Comparison of ENCODE assay signal across 10 mouse cellular contexts in the genomic region with DNA sequence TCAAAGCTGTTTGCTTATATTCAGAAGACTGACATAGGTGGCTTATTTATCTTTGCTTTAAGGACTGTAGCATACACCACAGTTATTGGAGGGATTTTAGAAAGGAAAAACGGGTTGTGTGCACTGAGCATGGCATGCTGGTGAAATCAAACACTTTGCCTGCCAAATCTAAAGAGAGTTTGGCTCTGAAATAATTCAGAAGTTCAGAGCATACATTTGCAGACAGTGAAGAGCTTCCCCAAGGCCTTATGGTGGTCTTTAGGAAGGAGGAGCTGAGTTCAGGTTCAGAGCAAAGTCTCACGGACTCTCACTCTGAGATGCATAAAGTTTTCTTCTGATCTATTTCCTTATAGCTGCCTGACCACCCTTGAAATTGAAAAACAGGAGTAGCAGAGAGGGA. TPM values are rescaled to one million over a fixed set of nuclear protein-coding genes. Genes with fewer than 3 reads are reported as not detected.
DNase-seq lines count a peak whose midpoint lies in the region; ATAC-seq and TF ChIP-seq lines count a peak whose summit lies in the region.
"Had no signal": no experiment of that assay in that cellular context is flagged by ENCODE, and none has a peak within 500 bp of the region (broad histone marks: within the 10 kb centered on the region; RNA-seq: fewer than 3 reads in every experiment).

A gene (plus strand): TSS at position 301 of the 400 bp plus-strand sequence.

- no peaks in the 10 kb centered on the region for H3K36me3 ChIP-seq in heart, embryonic 16.5 days (ENCODE audit: control insufficient read depth, insufficient read depth)
- no peaks in the 10 kb centered on the region for H3K36me3 ChIP-seq in embryonic facial prominence, embryonic 11.5 days (replicated peaks; ENCODE audit: control insufficient read depth, insufficient read depth, low read depth, low read length)
- no peaks in the 10 kb centered on the region for H3K36me3 ChIP-seq in hindbrain, postnatal 0 days (ENCODE audit: insufficient read depth, low read length)
- no peaks in the 10 kb centered on the region for H3K36me3 ChIP-seq in liver, postnatal 0 days (replicated peaks; ENCODE audit: insufficient read depth, low read length)

- peaks cover 8% of the 10 kb centered on the region for H3K27me3 ChIP-seq in heart, embryonic 16.5 days (ENCODE audit: control insufficient read depth, insufficient read depth, low read length)
- H3K27me3 ChIP-seq in embryonic facial prominence, embryonic 11.5 days (ENCODE audit: control insufficient read depth, insufficient read depth, low read length): no peaks in the 10 kb centered on the region
- H3K27me3 ChIP-seq in hindbrain, postnatal 0 days (ENCODE audit: insufficient read depth, low read length): no peaks in the 10 kb centered on the region
- H3K27me3 ChIP-seq in liver, postnatal 0 days (ENCODE audit: insufficient read depth, low read length): 0 out of 2 replicates have a peak, but pooled peaks cover 3% of the 10 kb centered on the region

- TF ChIP-seq EP300 in liver, postnatal 0 days (IDR thresholded peaks at IDR 0.05; ENCODE audit: low read depth): no peak

- H3K9me3 ChIP-seq in heart, embryonic 16.5 days (replicated peaks; ENCODE audit: control insufficient read depth, low read length): no peaks in the 10 kb centered on the region
- H3K9me3 ChIP-seq in embryonic facial prominence, embryonic 11.5 days (replicated peaks; ENCODE audit: control insufficient read depth, low read length): no peaks in the 10 kb centered on the region
- no peaks in the 10 kb centered on the region for H3K9me3 ChIP-seq in hindbrain, postnatal 0 days (ENCODE audit: low read length)
- H3K9me3 ChIP-seq in liver, postnatal 0 days (ENCODE audit: low read length): no peaks in the 10 kb centered on the region

- no peak for ATAC-seq in heart, embryonic 16.5 days (replicated peaks; ENCODE audit: extremely low read depth, insufficient read depth, low FRiP score)
- no peak for ATAC-seq in embryonic facial prominence, embryonic 11.5 days (replicated peaks; ENCODE audit: insufficient number of reproducible peaks, low FRiP score, low TSS enrichment, low read depth)
- no peak for ATAC-seq in hindbrain, postnatal 0 days
- ATAC-seq in liver, postnatal 0 days: no peak

- TF ChIP-seq CTCF in hindbrain, postnatal 0 days (IDR thresholded peaks at IDR 0.05; ENCODE audit: low read depth): no peak
- no peak for TF ChIP-seq CTCF in liver, postnatal 0 days (IDR thresholded peaks at IDR 0.05; ENCODE audit: low read depth)

- intact Hi-C loops in heart, postnatal 36 days (cut with DNase I): no loop called here

- H3K27ac ChIP-seq in heart, embryonic 16.5 days (ENCODE audit: low read length): no peak within 1 kb of the TSS
- no peak within 1 kb of the TSS for H3K27ac ChIP-seq in embryonic facial prominence, embryonic 11.5 days (replicated peaks; ENCODE audit: low read depth, low read length)
- H3K27ac ChIP-seq in hindbrain, postnatal 0 days: peak within 1 kb of the TSS; percentile 83
- H3K27ac ChIP-seq in liver, postnatal 0 days (ENCODE audit: low read depth): no peak within 1 kb of the TSS

- no peak for DNase-seq in heart, postnatal 36 days
- DNase-seq in embryonic facial prominence, embryonic 11.5 days (ENCODE audit: low spot score): no peak
- no peak for DNase-seq in hindbrain, postnatal 0 days (ENCODE audit: low spot score)
- DNase-seq in liver, postnatal 0 days: no peak
- DNase-seq in gastrocnemius, postnatal 10 days: no peak
- DNase-seq in gastrocnemius, adult 8-10 months (ENCODE audit: low spot score in 2 of 2): no peak
- DNase-seq in testis, postnatal 10 days (ENCODE audit: low spot score): no peak
- DNase-seq: thymus, postnatal 14 days had no signal

- H3K4me2 ChIP-seq in heart, embryonic 16.5 days (ENCODE audit: low read depth, low read length): peak within 1 kb of the TSS; percentile 98
- H3K4me2 ChIP-seq in embryonic facial prominence, embryonic 11.5 days (ENCODE audit: low read depth, low read length): peak within 1 kb of the TSS; percentile 92
- peak within 1 kb of the TSS; percentile 77 for H3K4me2 ChIP-seq in hindbrain, postnatal 0 days (ENCODE audit: low read depth, low read length)
- 0 out of 2 replicates have a peak within 1 kb of the TSS, but pooled peaks have one; percentile 23 for H3K4me2 ChIP-seq in liver, postnatal 0 days (ENCODE audit: low read depth, low read length)

- peak within 1 kb of the TSS; percentile 59 for H3K4me3 ChIP-seq in heart, embryonic 16.5 days (ENCODE audit: low read length)
- H3K4me3 ChIP-seq in embryonic facial prominence, embryonic 11.5 days (ENCODE audit: low read depth, low read length): peak within 1 kb of the TSS; percentile 58
- H3K4me3 ChIP-seq in hindbrain, postnatal 0 days (ENCODE audit: low read length): peak within 1 kb of the TSS; percentile 59
- H3K4me3 ChIP-seq in liver, postnatal 0 days (ENCODE audit: low read depth, low read length): no peak within 1 kb of the TSS
- H3K4me3 ChIP-seq: megakaryocyte, embryonic 14.5 days had no signal

- 46% methylated on average over 2 of the region's 2 CpGs for WGBS in heart, embryonic 16.5 days
- 36% methylated on average over 2 of the region's 2 CpGs for WGBS in embryonic facial prominence, embryonic 11.5 days
- WGBS in hindbrain, postnatal 0 days: 30% methylated on average over 2 of the region's 2 CpGs
- 33% methylated on average over 2 of the region's 2 CpGs for WGBS in liver, postnatal 0 days (ENCODE audit: insufficient replicate concordance)

- H3K4me1 ChIP-seq in heart, embryonic 16.5 days (ENCODE audit: control insufficient read depth, insufficient read depth, low read length): peaks cover 10% of the 10 kb centered on the region
- no peaks in the 10 kb centered on the region for H3K4me1 ChIP-seq in embryonic facial prominence, embryonic 11.5 days (ENCODE audit: control insufficient read depth, insufficient read depth, low read length)
- H3K4me1 ChIP-seq in hindbrain, postnatal 0 days (ENCODE audit: insufficient read depth, low read length): no peaks in the 10 kb centered on the region
- H3K4me1 ChIP-seq in liver, postnatal 0 days (ENCODE audit: insufficient read depth): no peaks in the 10 kb centered on the region
- H3K4me1 ChIP-seq: megakaryocyte, embryonic 14.5 days had no signal

- H3K9ac ChIP-seq in heart, embryonic 16.5 days (ENCODE audit: low read length): peak within 1 kb of the TSS; percentile 58
- H3K9ac ChIP-seq in embryonic facial prominence, embryonic 11.5 days (replicated peaks; ENCODE audit: low read length): peak within 1 kb of the TSS; percentile 61
- peak within 1 kb of the TSS; percentile 85 for H3K9ac ChIP-seq in hindbrain, postnatal 0 days (replicated peaks; ENCODE audit: low read length)
- no peak within 1 kb of the TSS for H3K9ac ChIP-seq in liver, postnatal 0 days (replicated peaks)

RNA-seq across cellular contexts. Expression of the gene that starts here (rescaled TPM):
- polyA plus RNA-seq in heart, embryonic 16.5 days (2015; fragmentation: Nextera tagmentation; extraction: Ambion mirVana): 1.5 and 2.6 TPM in 2 replicates
- under 1 TPM in 1 of 2 experiments, not detected in 1; 0.17 TPM for total RNA-seq in heart, postnatal 36 days (2021)
- 13.3 and 14.2 TPM in 2 replicates for polyA plus RNA-seq in embryonic facial prominence, embryonic 11.5 days (2014; fragmentation: Nextera tagmentation; extraction: Ambion mirVana)
- 53.7 and 64.7 TPM in 2 replicates for total RNA-seq in hindbrain, postnatal 0 days (2014; rRNA removed)
- 118 and 126 TPM in 2 replicates for polyA plus RNA-seq in hindbrain, postnatal 0 days (2015; fragmentation: Nextera tagmentation; extraction: Ambion mirVana)
- polyA plus RNA-seq in liver, postnatal 0 days (2015; fragmentation: Nextera tagmentation; extraction: Ambion mirVana): 0.08 TPM in 1 of 2 replicates, not detected in the other
- total RNA-seq in gastrocnemius, postnatal 10 days (2021): 1 to 10 TPM; 1.8 to 2.3 TPM
- under 1 TPM; 0.08 to 0.25 (median 0.16) TPM for total RNA-seq in gastrocnemius, adult 8-10 months (2022)

Comparison
In these comparisons a context has a peak if more than half of its experiments do, and no peak if none do; other contexts are left out.
1. RNA of the gene that starts here (total RNA-seq): 53.7 to 64.7 TPM in hindbrain, postnatal 0 days; 1.8 to 2.3 TPM in gastrocnemius, postnatal 10 days, 0.08 to 0.25 TPM in gastrocnemius, adult 8-10 months and 0.17 TPM in heart, postnatal 36 days; every median in the first group is over 10 times any median in the second.
2. H3K4me2 ChIP-seq: peak in every context shown above with its lines; median percentile 98 in heart, embryonic 16.5 days; 92 in embryonic facial prominence, embryonic 11.5 days; 77 in hindbrain, postnatal 0 days; 23 in liver, postnatal 0 days.